20 mouse cellular contexts compared by ENCODE assay signal in the genomic region with DNA sequence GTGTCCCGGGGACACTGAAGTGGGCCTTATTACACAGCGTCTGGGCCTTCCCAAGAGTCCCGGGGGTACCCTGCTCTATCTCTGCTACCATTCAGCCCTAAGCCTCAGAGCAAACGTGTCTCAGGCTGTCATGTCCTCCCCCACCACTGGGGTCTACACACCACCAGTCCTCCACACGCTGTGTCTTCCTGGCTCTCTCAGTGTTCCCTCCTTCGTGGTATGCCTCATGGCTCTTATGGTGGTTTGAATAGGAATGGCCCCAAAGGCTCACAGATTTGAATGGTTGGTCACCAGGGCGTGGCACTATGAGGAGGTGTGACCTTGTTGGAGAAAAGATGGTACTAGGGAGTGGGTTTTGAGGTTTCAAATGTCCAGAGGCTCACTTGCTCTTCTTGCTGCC.
"Had no signal": no experiment of that assay in that cellular context is flagged by ENCODE, and none has a peak within 500 bp of the region (broad histone marks: within the 10 kb centered on the region; RNA-seq: fewer than 3 reads in every experiment).

No protein-coding gene starts in this region.

- ATAC-seq: liver, postnatal 0 days; lung, postnatal 0 days; midbrain, embryonic 13.5 days; midbrain, embryonic 15.5 days had no signal

- H3K27ac ChIP-seq: lung, embryonic 15.5 days; macrophage; midbrain, embryonic 13.5 days; midbrain, embryonic 15.5 days; neural tube, embryonic 12.5 days had no signal

- H3K4me2 ChIP-seq: lung, embryonic 15.5 days; midbrain, embryonic 11.5 days; midbrain, embryonic 13.5 days; midbrain, embryonic 15.5 days; neural tube, embryonic 12.5 days had no signal

- H3K4me3 ChIP-seq: lung, embryonic 15.5 days; megakaryocyte, embryonic 14.5 days; midbrain, embryonic 13.5 days; midbrain, embryonic 15.5 days; neural tube, embryonic 12.5 days had no signal

- H3K9ac ChIP-seq: liver, postnatal 0 days; lung, embryonic 15.5 days; midbrain, embryonic 13.5 days; midbrain, embryonic 15.5 days; neural tube, embryonic 12.5 days had no signal

- H3K36me3 ChIP-seq: lung, embryonic 15.5 days; midbrain, embryonic 13.5 days; midbrain, embryonic 15.5 days; neural tube, embryonic 12.5 days had no signal

- DNase-seq: liver, postnatal 0 days; lung, adult 2 months; lung, postnatal 14 days; lung, postnatal 36 days; retina, postnatal 1 day; right cerebral cortex, adult 18-20 months; right cerebral cortex, postnatal 25 days; right cerebral cortex, postnatal 4 days; spleen, adult 18-20 months; thymus, adult 18-20 months; thymus, postnatal 14 days; thymus, postnatal 36 days had no signal

- H3K9me3 ChIP-seq: lung, embryonic 15.5 days; midbrain, embryonic 13.5 days; midbrain, embryonic 15.5 days; neural tube, embryonic 12.5 days had no signal

- H3K27me3 ChIP-seq: lung, embryonic 15.5 days; megakaryocyte, embryonic 14.5 days; midbrain, embryonic 13.5 days; midbrain, embryonic 15.5 days; neural tube, embryonic 12.5 days had no signal
